Mouse (Mus musculus): ENCODE measurements around the gene Tnfsf8.
A peak's percentile ranks its signal among the peaks of the same experiment; 100 is the strongest.

Gene Tnfsf8

GRCm38 (mm10) chr4:63840457-63840856 lies 20.7 kb downstream of the Tnfsf8 start:
- peak; percentile 19 for DNase-seq

- DNase-seq: no peak
These were observed 38.0 kb downstream of the Tnfsf8 start for GRCm38 (mm10) chr4:63823136-63823535.

GRCm38 (mm10) chr4:63817505-63817904 lies 43.6 kb downstream of the Tnfsf8 start:
- DNase-seq: no peak

- no peak for DNase-seq
These were observed 45.5 kb downstream of the Tnfsf8 start for GRCm38 (mm10) chr4:63815668-63816067.

- DNase-seq: no peak
These were observed 63.1 kb downstream of the Tnfsf8 start for GRCm38 (mm10) chr4:63798083-63798482.

GRCm38 (mm10) chr4:63796527-63796926 lies 64.6 kb downstream of the Tnfsf8 start:
- DNase-seq: no peak

GRCm38 (mm10) chr4:63792328-63792727 lies 68.8 kb downstream of the Tnfsf8 start:
- DNase-seq: no peak

GRCm38 (mm10) chr4:63785466-63785865 lies 75.7 kb downstream of the Tnfsf8 start:
- DNase-seq: no peak

- DNase-seq: no peak
These were observed 77.3 kb downstream of the Tnfsf8 start for GRCm38 (mm10) chr4:63783826-63784225.

- peak; percentile 25 for DNase-seq
These were observed 78.1 kb downstream of the Tnfsf8 start for GRCm38 (mm10) chr4:63782970-63783613.
